In the genomic region with DNA sequence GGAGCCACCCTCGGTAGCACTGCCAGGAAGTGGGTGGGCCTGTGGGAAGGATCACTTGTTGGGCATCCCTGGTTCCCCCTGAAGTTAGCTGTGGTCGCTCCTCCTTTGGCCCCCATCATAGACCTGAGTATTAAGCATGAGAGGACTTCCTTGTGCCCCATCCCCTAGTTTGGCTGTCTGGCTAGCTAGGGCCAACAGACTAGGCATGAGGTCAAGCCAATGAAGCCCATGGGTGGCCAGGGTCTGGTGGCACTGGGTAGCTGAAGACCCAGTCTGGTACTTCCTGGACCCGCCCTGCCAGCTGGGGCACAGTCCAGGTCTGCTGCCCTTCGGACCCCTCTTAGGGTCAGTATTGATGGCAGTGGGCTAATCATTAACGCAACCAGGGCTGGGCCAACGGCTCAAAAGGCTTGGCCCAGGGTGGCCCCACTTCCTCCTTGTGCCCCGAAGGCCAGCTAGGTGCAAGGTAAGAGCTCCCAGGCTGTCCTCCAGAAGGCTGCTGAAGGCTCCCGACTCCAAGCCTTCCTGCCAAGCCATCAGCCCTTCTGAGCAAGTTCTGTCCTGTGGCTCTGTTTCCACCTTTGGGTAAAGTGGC, we compare ENCODE assay signal across 14 mouse cellular contexts. TPM values are rescaled to one million over a fixed set of nuclear protein-coding genes. Genes with fewer than 3 reads are reported as not detected.
DNase-seq lines count a peak whose midpoint lies in the region; ATAC-seq and TF ChIP-seq lines count a peak whose summit lies in the region.
"Had no signal": no experiment of that assay in that cellular context is flagged by ENCODE, and none has a peak within 500 bp of the region (broad histone marks: within the 10 kb centered on the region; RNA-seq: fewer than 3 reads in every experiment).

No protein-coding gene starts in this region.

- peak overlapping the region; percentile 94 for H3K27ac ChIP-seq in intestine, embryonic 15.5 days
- peak overlapping the region; percentile 83 for H3K27ac ChIP-seq in liver, postnatal 0 days (ENCODE audit: low read depth)
- H3K27ac ChIP-seq in midbrain, postnatal 0 days (ENCODE audit: low read depth, low read length) = no peak overlapping the region
- H3K27ac ChIP-seq: hindbrain, embryonic 15.5 days; neural tube, embryonic 12.5 days had no signal

- no peak for TF ChIP-seq CTCF in liver, postnatal 0 days (IDR thresholded peaks at IDR 0.05; ENCODE audit: low read depth)
- TF ChIP-seq CTCF in midbrain, postnatal 0 days (IDR thresholded peaks at IDR 0.05) = no peak

- no peak for TF ChIP-seq EP300 in liver, postnatal 0 days (IDR thresholded peaks at IDR 0.05; ENCODE audit: low read depth)

- H3K36me3 ChIP-seq in intestine, embryonic 15.5 days = peaks cover 22% of the 10 kb centered on the region
- peaks cover 35% of the 10 kb centered on the region for H3K36me3 ChIP-seq in liver, postnatal 0 days (replicated peaks; ENCODE audit: insufficient read depth, low read length)
- peaks cover 25% of the 10 kb centered on the region for H3K36me3 ChIP-seq in midbrain, postnatal 0 days (ENCODE audit: insufficient read depth, low read length)

- H3K4me1 ChIP-seq in intestine, embryonic 15.5 days (replicated peaks) = no peaks in the 10 kb centered on the region; the same call in 1 of the 2 replicates
- peaks cover 18% of the 10 kb centered on the region for H3K4me1 ChIP-seq in liver, postnatal 0 days (ENCODE audit: insufficient read depth)
- H3K4me1 ChIP-seq in midbrain, postnatal 0 days (ENCODE audit: insufficient read depth, low read length) = no peaks in the 10 kb centered on the region
- H3K4me1 ChIP-seq: hindbrain, embryonic 15.5 days; neural tube, embryonic 12.5 days had no signal

- H3K4me3 ChIP-seq in intestine, embryonic 15.5 days (replicated peaks) = peak overlapping the region; percentile 37
- H3K4me3 ChIP-seq in liver, postnatal 0 days (ENCODE audit: low read depth, low read length) = peak overlapping the region; percentile 53
- no peak overlapping the region for H3K4me3 ChIP-seq in midbrain, postnatal 0 days (ENCODE audit: low read depth, low read length)
- H3K4me3 ChIP-seq: hindbrain, embryonic 15.5 days; neural tube, embryonic 12.5 days had no signal

- 51% methylated on average over 8 of the region's 8 CpGs for WGBS in intestine, embryonic 15.5 days
- WGBS in liver, postnatal 0 days (ENCODE audit: insufficient replicate concordance) = 57% methylated on average over 8 of the region's 8 CpGs
- 94% methylated on average over 8 of the region's 8 CpGs for WGBS in midbrain, postnatal 0 days

- no peaks in the 10 kb centered on the region for H3K9me3 ChIP-seq in intestine, embryonic 15.5 days
- H3K9me3 ChIP-seq in liver, postnatal 0 days (ENCODE audit: low read length) = no peaks in the 10 kb centered on the region
- H3K9me3 ChIP-seq in midbrain, postnatal 0 days (ENCODE audit: low read length) = no peaks in the 10 kb centered on the region
- H3K9me3 ChIP-seq: hindbrain, embryonic 15.5 days; neural tube, embryonic 12.5 days had no signal

- peak overlapping the region; percentile 56 for H3K9ac ChIP-seq in intestine, embryonic 15.5 days
- peak overlapping the region; percentile 71 for H3K9ac ChIP-seq in liver, postnatal 0 days (replicated peaks)
- H3K9ac ChIP-seq in midbrain, postnatal 0 days (replicated peaks; ENCODE audit: low read length, poor library complexity, severe bottlenecking) = no peak overlapping the region
- H3K9ac ChIP-seq: hindbrain, embryonic 15.5 days; neural tube, embryonic 12.5 days had no signal

- no peaks in the 10 kb centered on the region for H3K27me3 ChIP-seq in intestine, embryonic 15.5 days (replicated peaks)
- H3K27me3 ChIP-seq in liver, postnatal 0 days (ENCODE audit: insufficient read depth, low read length) = no peaks in the 10 kb centered on the region
- no peaks in the 10 kb centered on the region for H3K27me3 ChIP-seq in midbrain, postnatal 0 days (ENCODE audit: insufficient read depth, low read length)
- H3K27me3 ChIP-seq: hindbrain, embryonic 15.5 days; neural tube, embryonic 12.5 days had no signal

- peak; percentile 86 for ATAC-seq in intestine, embryonic 15.5 days
- ATAC-seq in liver, postnatal 0 days = peak; percentile 85
- ATAC-seq in midbrain, postnatal 0 days (ENCODE audit: low FRiP score) = no peak
- ATAC-seq in monocyte, adult 5-6 weeks (replicated peaks; ENCODE audit: insufficient number of reproducible peaks, low FRiP score, low TSS enrichment, poor library complexity, severe bottlenecking) = no peak
- ATAC-seq: forebrain, embryonic 14.5 days had no signal

- peak overlapping the region; percentile 52 for H3K4me2 ChIP-seq in intestine, embryonic 15.5 days (replicated peaks)
- peak overlapping the region; percentile 69 for H3K4me2 ChIP-seq in liver, postnatal 0 days (ENCODE audit: low read depth, low read length)
- no peak overlapping the region for H3K4me2 ChIP-seq in midbrain, postnatal 0 days (ENCODE audit: low read depth, low read length, poor library complexity, severe bottlenecking)
- H3K4me2 ChIP-seq: hindbrain, embryonic 15.5 days; midbrain, embryonic 11.5 days; neural tube, embryonic 12.5 days had no signal

- peak; percentile 90 for DNase-seq in kidney, adult 11 months
- DNase-seq in kidney, postnatal 25 days = peak; percentile 83 to 94
- DNase-seq in liver, postnatal 0 days = peak; percentile 78
- no peak for DNase-seq in testis, postnatal 14 days (ENCODE audit: low spot score)
- no peak for DNase-seq in midbrain, postnatal 0 days (ENCODE audit: low spot score)

RNA-seq across cellular contexts. Expression of a gene that starts 13.6 kb away (rescaled TPM):
- polyA plus RNA-seq in intestine, embryonic 15.5 days (2015; fragmentation: Nextera tagmentation; extraction: Ambion mirVana) = 88.8 and 115 TPM in 2 replicates
- polyA plus RNA-seq in liver, postnatal 0 days (2015; fragmentation: Nextera tagmentation; extraction: Ambion mirVana) = 36.4 and 36.9 TPM in 2 replicates
- total RNA-seq in midbrain, postnatal 0 days (2014; rRNA removed) = 117 and 139 TPM in 2 replicates
- polyA plus RNA-seq in midbrain, postnatal 0 days (2015; fragmentation: Nextera tagmentation; extraction: Ambion mirVana) = 73.0 and 74.0 TPM in 2 replicates
- total RNA-seq in monocyte, adult 5-6 weeks (2017) = 40.8 to 62.5 TPM (median 59.6 TPM) in 3 replicates

RNA-seq across cellular contexts. Expression of a gene that starts 21.5 kb away (rescaled TPM):
- 6.9 and 8.7 TPM in 2 replicates for polyA plus RNA-seq in intestine, embryonic 15.5 days (2015; fragmentation: Nextera tagmentation; extraction: Ambion mirVana)
- polyA plus RNA-seq in liver, postnatal 0 days (2015; fragmentation: Nextera tagmentation; extraction: Ambion mirVana) = 3.4 and 3.8 TPM in 2 replicates
- 34.3 and 38.2 TPM in 2 replicates for total RNA-seq in midbrain, postnatal 0 days (2014; rRNA removed)
- polyA plus RNA-seq in midbrain, postnatal 0 days (2015; fragmentation: Nextera tagmentation; extraction: Ambion mirVana) = 9.6 and 9.7 TPM in 2 replicates
- 32.7 to 41.0 TPM (median 33.2 TPM) in 3 replicates for total RNA-seq in monocyte, adult 5-6 weeks (2017)

RNA-seq across cellular contexts. Expression of a gene that starts 27.3 kb away (rescaled TPM):
- 21.2 and 22.3 TPM in 2 replicates for polyA plus RNA-seq in intestine, embryonic 15.5 days (2015; fragmentation: Nextera tagmentation; extraction: Ambion mirVana)
- polyA plus RNA-seq in liver, postnatal 0 days (2015; fragmentation: Nextera tagmentation; extraction: Ambion mirVana) = 3.2 and 3.8 TPM in 2 replicates
- 248 and 256 TPM in 2 replicates for total RNA-seq in midbrain, postnatal 0 days (2014; rRNA removed)
- 177 and 189 TPM in 2 replicates for polyA plus RNA-seq in midbrain, postnatal 0 days (2015; fragmentation: Nextera tagmentation; extraction: Ambion mirVana)
- 15.6 to 22.7 TPM (median 18.0 TPM) in 3 replicates for total RNA-seq in monocyte, adult 5-6 weeks (2017)

RNA-seq across cellular contexts. Expression of a gene that starts 36.8 kb away (rescaled TPM):
- 0.39 and 0.41 TPM in 2 replicates for polyA plus RNA-seq in intestine, embryonic 15.5 days (2015; fragmentation: Nextera tagmentation; extraction: Ambion mirVana)
- not detected in 2 replicates for polyA plus RNA-seq in liver, postnatal 0 days (2015; fragmentation: Nextera tagmentation; extraction: Ambion mirVana)
- not detected in 2 replicates for total RNA-seq in midbrain, postnatal 0 days (2014; rRNA removed)
- polyA plus RNA-seq in midbrain, postnatal 0 days (2015; fragmentation: Nextera tagmentation; extraction: Ambion mirVana) = 0.31 TPM in 1 of 2 replicates, not detected in the other
- total RNA-seq in monocyte, adult 5-6 weeks (2017) = not detected in 3 replicates
- total RNA-seq: gastrocnemius, postnatal 36 days; layer of hippocampus, postnatal 10 days; left cerebral cortex, postnatal 36 days had no signal
- polyA plus RNA-seq: forebrain, embryonic 14.5 days; hindbrain, embryonic 15.5 days; neural tube, embryonic 12.5 days had no signal

RNA-seq across cellular contexts. Expression of a gene that starts 43.3 kb away (rescaled TPM):
- 1.0 and 1.4 TPM in 2 replicates for polyA plus RNA-seq in intestine, embryonic 15.5 days (2015; fragmentation: Nextera tagmentation; extraction: Ambion mirVana)
- polyA plus RNA-seq in liver, postnatal 0 days (2015; fragmentation: Nextera tagmentation; extraction: Ambion mirVana) = 0.27 and 0.35 TPM in 2 replicates
- 4.8 and 5.4 TPM in 2 replicates for total RNA-seq in midbrain, postnatal 0 days (2014; rRNA removed)
- 0.20 and 0.67 TPM in 2 replicates for polyA plus RNA-seq in midbrain, postnatal 0 days (2015; fragmentation: Nextera tagmentation; extraction: Ambion mirVana)
- total RNA-seq in monocyte, adult 5-6 weeks (2017) = 1.9 to 4.3 TPM (median 2.2 TPM) in 3 replicates

Comparison
In these comparisons a context has a peak if more than half of its experiments do, and no peak if none do; other contexts are left out.
1. ATAC-seq: peak in intestine, embryonic 15.5 days (single experiment) and liver, postnatal 0 days (single experiment); none in midbrain, postnatal 0 days (single experiment) and monocyte, adult 5-6 weeks (single experiment).
2. DNase-seq: peak in kidney, adult 11 months (single experiment), kidney, postnatal 25 days (2 of 2) and liver, postnatal 0 days (single experiment); none in testis, postnatal 14 days (single experiment) and midbrain, postnatal 0 days (single experiment).